Mouse (Mus musculus) limb, embryonic 12.5 days (tissue): ENCODE measurements around the gene Olfr881. TPM values are rescaled to one million over a fixed set of nuclear protein-coding genes. Genes with fewer than 3 reads are reported as not detected.

ENCODE experiments used
- ATAC-seq: fragments of 200-750 bp; cut with Nextera tagmentation; 2 replicates; pipeline ENCODE4 v1.8.0; 2017; ENCODE audit warnings: low read depth, moderate TSS enrichment; ENCODE audit not compliant: insufficient number of reproducible peaks, insufficient read depth, low FRiP score, low TSS enrichment
- H3K27ac ChIP-seq: fragments of 300-500 bp; sonication (generic); 2 replicates; pipeline ENCODE4 v1.5.1; 2016; ENCODE audit warnings: mild to moderate bottlenecking, moderate library complexity
- H3K27me3 ChIP-seq: fragments of 300-500 bp; sonication (generic); 2 replicates; pipeline ENCODE4 v1.6.1; 2016; ENCODE audit warnings: mild to moderate bottlenecking, moderate library complexity
- H3K36me3 ChIP-seq: fragments of 300-500 bp; sonication (generic); 2 replicates; pipeline ENCODE4 v1.6.1; 2016; ENCODE audit warnings: mild to moderate bottlenecking, moderate library complexity
- H3K4me1 ChIP-seq: fragments of 300-500 bp; sonication (generic); replicated peaks from 2 replicates; pipeline ENCODE4 v1.6.1; 2016
- H3K4me2 ChIP-seq: fragments of 300-500 bp; sonication (generic); 2 replicates; pipeline ENCODE4 v1.6.1; 2016; ENCODE audit warnings: mild to moderate bottlenecking, moderate library complexity
- H3K4me3 ChIP-seq: fragments of 300-500 bp; sonication (generic); replicated peaks from 2 replicates; pipeline ENCODE4 v1.5.1; 2016; ENCODE audit warnings: mild to moderate bottlenecking
- H3K9ac ChIP-seq: fragments of 300-500 bp; sonication (generic); replicated peaks from 2 replicates; pipeline ENCODE4 v1.6.1; 2016; ENCODE audit warnings: mild to moderate bottlenecking, moderate library complexity
- H3K9me3 ChIP-seq: fragments of 300-500 bp; sonication (generic); 2 replicates; pipeline ENCODE4 v1.6.1; 2016; ENCODE audit warnings: mild to moderate bottlenecking, moderate library complexity
- WGBS: fragments of 180-500 bp; shearing (Covaris S2); methylation state at CpG from one replicate; pipeline ENCODE4 v1.1.7; 2016; 5-methylcytosine and 5-hydroxymethylcytosine counted together
- polyA plus RNA-seq: library from polyadenylated mRNA; unstranded; fragments of >200 nt; fragmentation: Nextera tagmentation; extraction: Ambion mirVana; gene quantifications from 2 replicates; pipeline ENCODE4 v1.2.1, GENCODE M21; 2016

Olfr881 gene
- polyA plus RNA-seq, result not detected in 2 replicates

- no peak for ATAC-seq
- Histone ChIP-seq H3K4me1 (no peaks in the 10 kb centered on the region), H3K27me3 (no peaks in the 10 kb centered on the region), H3K27ac (no peak within 1 kb of the TSS), H3K36me3 (no peaks in the 10 kb centered on the region), H3K4me3 (no peak within 1 kb of the TSS), H3K9ac (no peak within 1 kb of the TSS), H3K4me2 (no peak within 1 kb of the TSS), H3K9me3 (no peaks in the 10 kb centered on the region)
Measured at GRCm38 (mm10) chr9:37991525-37991924, at the start of gene Olfr881. TSS of gene Olfr881 (plus strand) at chr9:37991825.

- no peak overlapping the region for H3K4me3 ChIP-seq
- 40% methylated on average over 2 of the region's 2 CpGs for WGBS
- no peak overlapping the region for H3K9ac ChIP-seq
- H3K36me3 ChIP-seq, result no peaks in the 10 kb centered on the region
- H3K27ac ChIP-seq, result no peak overlapping the region
- H3K4me2 ChIP-seq, result no peak overlapping the region
- no peaks in the 10 kb centered on the region for H3K27me3 ChIP-seq
- no peak for ATAC-seq
- no peaks in the 10 kb centered on the region for H3K9me3 ChIP-seq
- H3K4me1 ChIP-seq, result no peaks in the 10 kb centered on the region
Measured at GRCm38 (mm10) chr9:37998581-37999204, 7.1 kb downstream of the Olfr881 start.

- WGBS, result 65% methylated on average over 1 of the region's 1 CpGs
- no peak for ATAC-seq
- no peaks in the 10 kb centered on the region for H3K9me3 ChIP-seq
- H3K4me2 ChIP-seq, result no peak overlapping the region
- H3K27me3 ChIP-seq, result no peaks in the 10 kb centered on the region
- no peaks in the 10 kb centered on the region for H3K4me1 ChIP-seq
- H3K36me3 ChIP-seq, result no peaks in the 10 kb centered on the region
- no peak overlapping the region for H3K9ac ChIP-seq
- H3K4me3 ChIP-seq, result no peak overlapping the region
- H3K27ac ChIP-seq, result no peak overlapping the region
Measured at GRCm38 (mm10) chr9:38000021-38000420, 8.4 kb downstream of the Olfr881 start.

- no peak within 1 kb of the TSS for H3K27ac ChIP-seq
- no peak within 1 kb of the TSS for H3K4me3 ChIP-seq
- no peaks in the 10 kb centered on the region for H3K9me3 ChIP-seq
Measured at GRCm38 (mm10) chr9:38025508-38025907, 33.9 kb downstream of the Olfr881 start, which contains the start of gene Olfr883. TSS of gene Olfr883 (plus strand) at chr9:38025808.

More at GRCm38 (mm10) chr9:38025508-38025907, 33.9 kb downstream of the Olfr881 start, which contains the start of gene Olfr883:
- no peak within 1 kb of the TSS for H3K9ac ChIP-seq
- no peak for ATAC-seq
- no peaks in the 10 kb centered on the region for H3K4me1 ChIP-seq
- H3K4me2 ChIP-seq, result no peak within 1 kb of the TSS
- H3K36me3 ChIP-seq, result no peaks in the 10 kb centered on the region
- no peaks in the 10 kb centered on the region for H3K27me3 ChIP-seq
- 85% methylated on average over 1 of the region's 1 CpGs for whole genome bisulfite sequencing

Other genes starting within 250 kb of the Olfr881 start
- not detected in 2 replicates for gene Olfr874, start 246.7 kb upstream of the Olfr881 start, polyA plus RNA-seq
- not detected in 2 replicates for gene Olfr875, start 220.0 kb upstream of the Olfr881 start, polyA plus RNA-seq
- gene Olfr876, start 188.8 kb upstream of the Olfr881 start, polyA plus RNA-seq, result not detected in 2 replicates
- not detected in 2 replicates for gene Olfr877, start 137.6 kb upstream of the Olfr881 start, polyA plus RNA-seq
- not detected in 2 replicates for gene Olfr145, start 95.1 kb upstream of the Olfr881 start, polyA plus RNA-seq
- gene Olfr878, start 74.0 kb upstream of the Olfr881 start, polyA plus RNA-seq, result not detected in 2 replicates
- not detected in 2 replicates for gene Olfr883, start 34.0 kb downstream of the Olfr881 start, polyA plus RNA-seq
- not detected in 2 replicates for gene Olfr884, start 54.7 kb downstream of the Olfr881 start, polyA plus RNA-seq
- not detected in 2 replicates for gene Olfr885, start 69.5 kb downstream of the Olfr881 start, polyA plus RNA-seq
- gene Olfr887, start 92.2 kb downstream of the Olfr881 start, polyA plus RNA-seq, result not detected in 2 replicates
- not detected in 2 replicates for gene Olfr888, start 116.3 kb downstream of the Olfr881 start, polyA plus RNA-seq
- gene Olfr889, start 123.4 kb downstream of the Olfr881 start, polyA plus RNA-seq, result 0.04 TPM in 1 of 2 replicates, not detected in the other
- gene Olfr890, start 150.7 kb downstream of the Olfr881 start, polyA plus RNA-seq, result not detected in 2 replicates
- not detected in 2 replicates for gene Olfr891, start 189.0 kb downstream of the Olfr881 start, polyA plus RNA-seq
- not detected in 2 replicates for gene Olfr893, start 216.5 kb downstream of the Olfr881 start, polyA plus RNA-seq
- not detected in 2 replicates for gene Olfr894, start 226.2 kb downstream of the Olfr881 start, polyA plus RNA-seq